Mouse (Mus musculus): ENCODE data around the gene 1700001P01Rik. TPM values are rescaled to one million over a fixed set of nuclear protein-coding genes. Genes with fewer than 3 reads are reported as not detected.
"Not testable (repeated sequence)": the region's sequence is repeated elsewhere in the genome, so short reads cannot be mapped to it uniquely, and the experiment has no call there.

Gene 1700001P01Rik
- polyA plus RNA-seq, 1 experiment from 2014 or later: not detected

DNA sequence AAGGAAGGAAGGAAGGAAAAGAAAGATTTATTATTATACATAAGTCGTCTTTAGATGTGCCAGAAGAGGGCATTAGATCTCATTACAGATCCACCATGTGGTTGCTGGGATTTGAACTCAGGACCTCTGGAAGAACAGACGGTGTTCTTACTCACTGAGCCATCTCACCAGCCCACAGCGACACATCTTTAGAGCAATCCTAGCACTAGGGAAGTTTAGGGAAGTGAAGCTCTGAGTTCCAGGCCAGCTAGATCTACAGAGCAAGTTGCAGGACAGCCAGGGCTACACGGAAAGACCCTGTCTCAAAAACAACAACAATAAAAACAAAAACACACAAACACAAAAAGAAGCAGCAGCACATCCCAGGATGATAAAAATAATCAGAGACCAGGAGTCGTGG is 40.9 kb downstream of the 1700001P01Rik start:
- H3K4me3 ChIP-seq (ENCODE audit: control insufficient read depth in 1 of 2, insufficient read depth in 1 of 2, low read depth in 1 of 2, low read length in 2 of 2); H3K4me2 ChIP-seq (ENCODE audit: low read length); H3K4me1 ChIP-seq (ENCODE audit: control insufficient read depth in 2 of 2, insufficient read depth in 2 of 2, low read length in 2 of 2); H3K9ac ChIP-seq (ENCODE audit: low read length); H3K27me3 ChIP-seq (ENCODE audit: control insufficient read depth, insufficient read depth, low read length); H3K9me3 ChIP-seq (ENCODE audit: control insufficient read depth, low read length); ATAC-seq (ENCODE audit: insufficient number of reproducible peaks, insufficient read depth, low FRiP score, low read depth); H3K27ac ChIP-seq (replicated peaks in 1 of 2; ENCODE audit: control insufficient read depth in 1 of 2, insufficient read depth in 1 of 2, low read depth in 2 of 2, low read length in 2 of 2): not testable (repeated sequence)
- H3K36me3 ChIP-seq (ENCODE audit: control insufficient read depth, insufficient read depth, low read length): peaks cover 23% of the 10 kb centered on the region
- 85% methylated on average over 5 of the region's 5 CpGs for WGBS

DNA sequence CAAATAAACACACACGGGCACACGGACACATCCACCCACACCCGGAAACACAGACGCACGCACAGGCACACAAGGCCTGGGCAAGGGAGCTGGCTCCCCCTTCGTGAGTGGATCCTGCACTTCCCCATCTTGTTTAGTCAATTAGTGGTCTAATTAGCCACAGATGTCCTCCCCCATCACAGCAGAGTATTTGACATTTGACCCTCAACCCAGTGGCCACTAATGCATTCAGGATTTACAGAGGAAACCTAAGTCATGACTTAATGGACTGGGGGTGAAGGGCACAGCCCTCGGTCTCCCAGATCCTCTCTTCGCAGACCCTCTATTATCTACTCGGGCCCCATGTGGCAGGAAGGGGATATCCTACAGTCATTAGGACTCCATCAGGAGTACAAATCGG is 42.0 kb downstream of the 1700001P01Rik start:
- H3K9ac ChIP-seq (ENCODE audit: low read length): no peak overlapping the region; the same call in 1 of the 2 replicates
- no peaks in the 10 kb centered on the region for H3K9me3 ChIP-seq (ENCODE audit: control insufficient read depth, low read length)
- H3K27me3 ChIP-seq (ENCODE audit: control insufficient read depth, insufficient read depth, low read length): no peaks in the 10 kb centered on the region
- no peak overlapping the region for H3K4me2 ChIP-seq (ENCODE audit: low read length)
- no peaks in the 10 kb centered on the region for H3K4me1 ChIP-seq (ENCODE audit: control insufficient read depth in 2 of 2, insufficient read depth in 2 of 2, low read length in 2 of 2)
- H3K4me3 ChIP-seq (ENCODE audit: control insufficient read depth in 1 of 2, insufficient read depth in 1 of 2, low read depth in 1 of 2, low read length in 2 of 2): no peak overlapping the region
- 53% methylated on average over 10 of the region's 10 CpGs for WGBS
- H3K27ac ChIP-seq (replicated peaks in 1 of 2; ENCODE audit: control insufficient read depth in 1 of 2, insufficient read depth in 1 of 2, low read depth in 2 of 2, low read length in 2 of 2): no peak overlapping the region
- ATAC-seq (ENCODE audit: insufficient number of reproducible peaks, insufficient read depth, low FRiP score, low read depth): no peak
- H3K36me3 ChIP-seq (ENCODE audit: control insufficient read depth, insufficient read depth, low read length): peaks cover 33% of the 10 kb centered on the region

DNA sequence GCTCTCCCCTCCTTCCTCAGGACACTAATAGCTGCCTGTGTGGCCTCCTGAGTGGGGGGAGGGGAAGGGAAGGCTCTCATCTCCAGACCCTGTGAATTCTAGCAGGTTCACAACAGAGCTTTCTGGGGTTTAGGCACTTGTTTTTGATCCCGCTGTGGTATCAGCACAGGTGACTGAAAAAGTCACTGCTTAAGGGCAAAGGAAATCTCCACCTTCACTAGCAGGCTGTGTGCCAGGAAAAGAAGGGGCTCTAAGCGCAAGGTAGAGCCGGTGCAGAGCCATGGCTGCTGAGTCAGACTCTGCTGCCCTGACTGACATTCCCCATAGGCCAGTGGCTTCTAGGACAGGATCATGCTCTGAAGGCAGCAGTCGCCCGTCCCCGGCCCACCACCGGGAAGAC is 47.0 kb downstream of the 1700001P01Rik start:
- H3K9me3 ChIP-seq (ENCODE audit: control insufficient read depth, low read length): no peaks in the 10 kb centered on the region
- ATAC-seq (ENCODE audit: insufficient number of reproducible peaks, insufficient read depth, low FRiP score, low read depth): no peak
- no peak overlapping the region for H3K27ac ChIP-seq (replicated peaks in 1 of 2; ENCODE audit: control insufficient read depth in 1 of 2, insufficient read depth in 1 of 2, low read depth in 2 of 2, low read length in 2 of 2)
- H3K9ac ChIP-seq (ENCODE audit: low read length): no peak overlapping the region
- H3K4me1 ChIP-seq (ENCODE audit: control insufficient read depth in 2 of 2, insufficient read depth in 2 of 2, low read length in 2 of 2): no peaks in the 10 kb centered on the region; a peak in 1 of 4 replicates
- no peak overlapping the region for H3K4me2 ChIP-seq (ENCODE audit: low read length)
- peaks cover 77% of the 10 kb centered on the region for H3K36me3 ChIP-seq (ENCODE audit: control insufficient read depth, insufficient read depth, low read length)
- WGBS: 59% methylated on average over 7 of the region's 7 CpGs
- no peak overlapping the region for H3K4me3 ChIP-seq (ENCODE audit: control insufficient read depth in 1 of 2, insufficient read depth in 1 of 2, low read depth in 1 of 2, low read length in 2 of 2)
- no peaks in the 10 kb centered on the region for H3K27me3 ChIP-seq (ENCODE audit: control insufficient read depth, insufficient read depth, low read length)

DNA sequence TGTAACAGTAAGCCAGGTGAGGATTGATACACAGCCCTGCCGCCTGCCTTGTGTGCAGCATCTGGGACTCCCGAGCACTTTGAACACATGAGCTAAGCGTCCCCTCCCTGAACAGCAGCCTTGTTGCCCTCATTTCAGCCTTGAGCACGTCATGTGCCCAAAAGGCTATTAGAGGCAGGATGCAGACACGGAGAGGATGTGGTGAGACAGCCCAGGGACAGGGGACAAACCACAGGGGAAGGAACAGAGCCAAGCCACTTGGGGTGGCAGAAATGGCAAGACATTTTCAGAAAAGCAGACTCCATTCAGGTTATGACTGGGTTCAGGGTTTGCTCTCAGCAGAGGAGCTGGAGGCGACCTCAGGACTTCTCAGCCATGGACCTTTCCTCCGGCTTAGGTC is 47.4 kb downstream of the 1700001P01Rik start:
- no peak overlapping the region for H3K4me2 ChIP-seq (ENCODE audit: low read length)
- H3K4me1 ChIP-seq (ENCODE audit: control insufficient read depth in 2 of 2, insufficient read depth in 2 of 2, low read length in 2 of 2): no peaks in the 10 kb centered on the region; a peak in 1 of 4 replicates
- H3K9me3 ChIP-seq (ENCODE audit: control insufficient read depth, low read length): no peaks in the 10 kb centered on the region
- H3K4me3 ChIP-seq (ENCODE audit: control insufficient read depth in 1 of 2, insufficient read depth in 1 of 2, low read depth in 1 of 2, low read length in 2 of 2): no peak overlapping the region
- 63% methylated on average over 7 of the region's 7 CpGs for WGBS
- no peak overlapping the region for H3K27ac ChIP-seq (replicated peaks in 1 of 2; ENCODE audit: control insufficient read depth in 1 of 2, insufficient read depth in 1 of 2, low read depth in 2 of 2, low read length in 2 of 2)
- H3K27me3 ChIP-seq (ENCODE audit: control insufficient read depth, insufficient read depth, low read length): no peaks in the 10 kb centered on the region
- no peak overlapping the region for H3K9ac ChIP-seq (ENCODE audit: low read length)
- no peak for ATAC-seq (ENCODE audit: insufficient number of reproducible peaks, insufficient read depth, low FRiP score, low read depth)
- H3K36me3 ChIP-seq (ENCODE audit: control insufficient read depth, insufficient read depth, low read length): peaks cover 81% of the 10 kb centered on the region

DNA sequence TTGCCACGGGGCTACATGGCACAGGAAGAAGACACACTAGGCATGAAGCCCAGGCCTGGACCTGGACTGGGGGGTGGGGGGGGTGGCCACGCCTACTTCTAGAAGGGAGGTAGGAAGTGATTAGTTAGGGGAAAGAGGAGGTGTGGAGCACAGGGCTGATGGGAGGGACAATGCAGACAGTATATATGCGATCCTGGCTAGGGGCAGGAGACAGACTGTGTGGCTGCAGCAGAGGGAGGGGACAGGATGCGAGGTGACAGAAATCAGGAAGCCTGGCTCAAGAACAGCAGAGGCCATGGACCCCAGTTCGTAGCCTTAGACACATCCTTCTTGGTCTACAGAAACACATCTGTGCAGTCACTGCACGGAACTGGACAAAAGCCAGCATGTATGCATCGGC is 52.0 kb downstream of the 1700001P01Rik start:
- Histone ChIP-seq H3K9ac (ENCODE audit: low read length) (no peak overlapping the region), H3K4me2 (ENCODE audit: low read length) (no peak overlapping the region), H3K4me1 (ENCODE audit: control insufficient read depth in 2 of 2, insufficient read depth in 2 of 2, low read length in 2 of 2) (no peaks in the 10 kb centered on the region; a peak in 1 of 4 replicates), H3K9me3 (ENCODE audit: control insufficient read depth, low read length) (peaks cover 4% of the 10 kb centered on the region; the same call in 1 of the 2 replicates), H3K4me3 (ENCODE audit: control insufficient read depth in 1 of 2, insufficient read depth in 1 of 2, low read depth in 1 of 2, low read length in 2 of 2) (no peak overlapping the region), H3K27ac (replicated peaks in 1 of 2; ENCODE audit: control insufficient read depth in 1 of 2, insufficient read depth in 1 of 2, low read depth in 2 of 2, low read length in 2 of 2) (no peak overlapping the region), H3K27me3 (ENCODE audit: control insufficient read depth, insufficient read depth, low read length) (no peaks in the 10 kb centered on the region), H3K36me3 (ENCODE audit: control insufficient read depth, insufficient read depth, low read length) (peaks cover 94% of the 10 kb centered on the region)
- ATAC-seq (ENCODE audit: insufficient number of reproducible peaks, insufficient read depth, low FRiP score, low read depth): peak; percentile 52; the same call in 1 of the 2 replicates
- WGBS: 68% methylated on average over 7 of the region's 7 CpGs

Small RNA genes lying within 50 kb of the gene (microRNA-seq; reads per million reads assigned to microRNA genes)
- gene Mir8102: not detected

Other genes with a start within 250 kb of the 1700001P01Rik start
- gene Srcin1, start 199.7 kb downstream of the 1700001P01Rik start, polyA plus RNA-seq (2014; fragmentation: Nextera tagmentation; extraction: Ambion mirVana): 0.22 TPM in 1 of 2 replicates, not detected in the other
- gene Epop, start 146.2 kb downstream of the 1700001P01Rik start, polyA plus RNA-seq (2014; fragmentation: Nextera tagmentation; extraction: Ambion mirVana): 0.77 and 1.00 TPM in 2 replicates
- gene Mllt6, start 112.5 kb downstream of the 1700001P01Rik start, polyA plus RNA-seq (2014; fragmentation: Nextera tagmentation; extraction: Ambion mirVana): 3.2 and 3.3 TPM in 2 replicates
- gene Cisd3, start 90.1 kb downstream of the 1700001P01Rik start, polyA plus RNA-seq (2014; fragmentation: Nextera tagmentation; extraction: Ambion mirVana): 52.6 and 63.2 TPM in 2 replicates
- 12.5 and 14.5 TPM in 2 replicates for gene Pcgf2, start 75.4 kb downstream of the 1700001P01Rik start, polyA plus RNA-seq (2014; fragmentation: Nextera tagmentation; extraction: Ambion mirVana)
- gene Psmb3, start 72.5 kb downstream of the 1700001P01Rik start, polyA plus RNA-seq (2014; fragmentation: Nextera tagmentation; extraction: Ambion mirVana): 430 and 441 TPM in 2 replicates
- gene Pip4k2b, start 31.2 kb downstream of the 1700001P01Rik start, polyA plus RNA-seq (2014; fragmentation: Nextera tagmentation; extraction: Ambion mirVana): 0.80 and 1.1 TPM in 2 replicates
- gene Cwc25, start 9.4 kb downstream of the 1700001P01Rik start, polyA plus RNA-seq (2014; fragmentation: Nextera tagmentation; extraction: Ambion mirVana): 9.0 and 9.8 TPM in 2 replicates
- 499 and 536 TPM in 2 replicates for gene Rpl23, start 6.5 kb upstream of the 1700001P01Rik start, polyA plus RNA-seq (2014; fragmentation: Nextera tagmentation; extraction: Ambion mirVana)
- 26.5 and 28.1 TPM in 2 replicates for gene Lasp1, start 23.1 kb upstream of the 1700001P01Rik start, polyA plus RNA-seq (2014; fragmentation: Nextera tagmentation; extraction: Ambion mirVana)
- 4.2 and 5.5 TPM in 2 replicates for gene B230217C12Rik, start 64.9 kb upstream of the 1700001P01Rik start, polyA plus RNA-seq (2014; fragmentation: Nextera tagmentation; extraction: Ambion mirVana)
- gene Fbxo47, start 108.2 kb upstream of the 1700001P01Rik start, polyA plus RNA-seq (2014; fragmentation: Nextera tagmentation; extraction: Ambion mirVana): 1.2 and 1.5 TPM in 2 replicates
- gene Plxdc1, start 210.5 kb upstream of the 1700001P01Rik start, polyA plus RNA-seq (2014; fragmentation: Nextera tagmentation; extraction: Ambion mirVana): 0.43 and 0.66 TPM in 2 replicates
- gene Arl5c, start 220.3 kb upstream of the 1700001P01Rik start, polyA plus RNA-seq (2014; fragmentation: Nextera tagmentation; extraction: Ambion mirVana): 3.2 and 4.0 TPM in 2 replicates
- gene Cacnb1, start 247.1 kb upstream of the 1700001P01Rik start, polyA plus RNA-seq (2014; fragmentation: Nextera tagmentation; extraction: Ambion mirVana): 7.1 and 7.9 TPM in 2 replicates